Mouse (Mus musculus) macrophage (primary cell): ENCODE results near the gene Gm17387. TPM values are rescaled to one million over a fixed set of nuclear protein-coding genes. Genes with fewer than 3 reads are reported as not detected.

Experiments
- H3K27ac ChIP-seq: fragments of 350-480 bp; formaldehyde crosslinking; 2 replicates; pipeline ENCODE4 v1.9.0; 2021
- H3K36me3 ChIP-seq: fragments of 350-480 bp; formaldehyde crosslinking; 2 replicates; pipeline ENCODE4 v1.9.0; 2021; ENCODE audit errors: inconsistent target
- H3K4me3 ChIP-seq: fragments of 350-480 bp; formaldehyde crosslinking; 2 replicates; pipeline ENCODE4 v1.9.0; 2021; ENCODE audit errors: inconsistent target
- H3K79me2 ChIP-seq: fragments of 350-480 bp; formaldehyde crosslinking; 2 replicates; pipeline ENCODE4 v1.9.0; 2021; ENCODE audit errors: inconsistent target
- WGBS: methylation state at CpG from one replicate; pipeline ENCODE4 v1.1.7; 2026; ENCODE audit warnings: inconsistent platforms; ENCODE audit not compliant: missing documents; 5-methylcytosine and 5-hydroxymethylcytosine counted together
- polyA plus RNA-seq: library from polyadenylated mRNA; stranded (reverse); fragments of 250-400 nt; gene quantifications from 3 replicates; pipeline ENCODE4 v1.2.4, GENCODE M21; 2018; ENCODE audit warnings: inconsistent platforms
- total RNA-seq, 78 experiments: library from RNA; depleted of rRNA; stranded (reverse); fragments of 250-400 nt; gene quantifications; 1 replicate in 9 of 78; 2 replicates in 24 of 78; 3 replicates in 43 of 78; 4 replicates in 2 of 78; pipeline ENCODE4 v1.2.4; 2018; ENCODE audit warnings: inconsistent platforms in 56 of 78

The Gm17387 gene
- not detected for total RNA-seq (2018; cell fraction: chromatin; rRNA removed)
- not detected for total RNA-seq (2018; cell fraction: cytosol; rRNA removed)
- not detected for total RNA-seq (2018; cell fraction: nucleus; rRNA removed)
- not detected in 3 replicates for polyA plus RNA-seq

GRCm38 (mm10) chr7:141028831-141029230 is at the start of gene Gm17387:
Gm17387 (plus strand) TSS chr7:141029131.
- H3K79me2 ChIP-seq = no peaks in the 10 kb centered on the region
- no peak within 1 kb of the TSS for H3K4me3 ChIP-seq
- WGBS = 100% methylated on average over 2 of the region's 2 CpGs

GRCm38 (mm10) chr7:140981704-140982103 is 47.2 kb upstream of the Gm17387 start:
- Histone ChIP-seq H3K79me2 (no peaks in the 10 kb centered on the region), H3K36me3 (no peaks in the 10 kb centered on the region), H3K4me3 (no peak overlapping the region), H3K27ac (peak overlapping the region; percentile 37)
- 15% methylated on average over 7 of the region's 8 CpGs for WGBS

More at GRCm38 (mm10) chr7:141028831-141029230, at the start of gene Gm17387:
- H3K27ac ChIP-seq = no peak within 1 kb of the TSS
- H3K36me3 ChIP-seq = no peaks in the 10 kb centered on the region

GRCm38 (mm10) chr7:140982971-140983370 is 46.0 kb upstream of the Gm17387 start:
- Histone ChIP-seq H3K79me2 (no peaks in the 10 kb centered on the region), H3K4me3 (no peak overlapping the region), H3K36me3 (no peaks in the 10 kb centered on the region), H3K27ac (no peak overlapping the region)
- 93% methylated on average over 5 of the region's 7 CpGs for WGBS

- no peak overlapping the region for H3K4me3 ChIP-seq
- no peaks in the 10 kb centered on the region for H3K36me3 ChIP-seq
- H3K79me2 ChIP-seq = no peaks in the 10 kb centered on the region
- WGBS = 43% methylated on average over 17 of the region's 17 CpGs
- no peak overlapping the region for H3K27ac ChIP-seq
Measured at GRCm38 (mm10) chr7:140987182-140988138, 41.5 kb upstream of the Gm17387 start.

GRCm38 (mm10) chr7:140989022-140989421 is 39.9 kb upstream of the Gm17387 start:
- no peaks in the 10 kb centered on the region for H3K79me2 ChIP-seq
- no peak overlapping the region for H3K27ac ChIP-seq
- H3K36me3 ChIP-seq = no peaks in the 10 kb centered on the region
- H3K4me3 ChIP-seq = no peak overlapping the region
- WGBS = 92% methylated on average over 4 of the region's 4 CpGs

- Histone ChIP-seq H3K36me3 (no peaks in the 10 kb centered on the region), H3K4me3 (no peak overlapping the region), H3K79me2 (no peaks in the 10 kb centered on the region), H3K27ac (0 out of 2 replicates have a peak overlapping the region, but pooled peaks have one; percentile 19)
- 15% methylated on average over 6 of the region's 6 CpGs for WGBS
Measured at GRCm38 (mm10) chr7:140990185-140990584, 38.7 kb upstream of the Gm17387 start.

GRCm38 (mm10) chr7:140990622-140991021 is 38.3 kb upstream of the Gm17387 start:
- Histone ChIP-seq H3K36me3 (no peaks in the 10 kb centered on the region), H3K4me3 (no peak overlapping the region), H3K27ac (peak overlapping the region; percentile 19; the same call in 1 of the 2 replicates), H3K79me2 (no peaks in the 10 kb centered on the region)
- WGBS = 19% methylated on average over 5 of the region's 5 CpGs

GRCm38 (mm10) chr7:140991117-140991689 is 37.7 kb upstream of the Gm17387 start:
- 34% methylated on average over 13 of the region's 14 CpGs for WGBS
- no peak overlapping the region for H3K4me3 ChIP-seq

GRCm38 (mm10) chr7:140997817-140998216 is 31.1 kb upstream of the Gm17387 start:
- H3K4me3 ChIP-seq = no peak overlapping the region
- WGBS = 0% methylated on average over 1 of the region's 1 CpGs
- H3K36me3 ChIP-seq = no peaks in the 10 kb centered on the region
- peak overlapping the region; percentile 77 for H3K27ac ChIP-seq
- no peaks in the 10 kb centered on the region for H3K79me2 ChIP-seq

More at GRCm38 (mm10) chr7:140991117-140991689, 37.7 kb upstream of the Gm17387 start:
- H3K27ac ChIP-seq = peak overlapping the region; percentile 19; the same call in 1 of the 2 replicates
- no peaks in the 10 kb centered on the region for H3K36me3 ChIP-seq
- H3K79me2 ChIP-seq = no peaks in the 10 kb centered on the region

- no peaks in the 10 kb centered on the region for H3K36me3 ChIP-seq
- WGBS = under 1% methylated on average over 11 of the region's 11 CpGs
- no peaks in the 10 kb centered on the region for H3K79me2 ChIP-seq
- peak overlapping the region; percentile 77 for H3K27ac ChIP-seq
- H3K4me3 ChIP-seq = peak overlapping the region; percentile 25; the same call in 1 of the 2 replicates
Measured at GRCm38 (mm10) chr7:140998853-140999700, 29.9 kb upstream of the Gm17387 start.

GRCm38 (mm10) chr7:141000881-141001708 is 27.8 kb upstream of the Gm17387 start:
- no peak overlapping the region for H3K4me3 ChIP-seq
- no peaks in the 10 kb centered on the region for H3K36me3 ChIP-seq
- no peaks in the 10 kb centered on the region for H3K79me2 ChIP-seq
- WGBS = 86% methylated on average over 15 of the region's 15 CpGs
- no peak overlapping the region for H3K27ac ChIP-seq

- WGBS = 89% methylated on average over 5 of the region's 5 CpGs
- Histone ChIP-seq H3K27ac (no peak overlapping the region), H3K36me3 (no peaks in the 10 kb centered on the region)
Measured at GRCm38 (mm10) chr7:141003248-141004010, 25.5 kb upstream of the Gm17387 start.

GRCm38 (mm10) chr7:141006446-141006845 is 22.5 kb upstream of the Gm17387 start:
- WGBS = 42% methylated on average over 6 of the region's 6 CpGs
- Histone ChIP-seq H3K79me2 (peaks cover 24% of the 10 kb centered on the region), H3K36me3 (no peaks in the 10 kb centered on the region), H3K4me3 (no peak overlapping the region), H3K27ac (no peak overlapping the region)

More at GRCm38 (mm10) chr7:141003248-141004010, 25.5 kb upstream of the Gm17387 start:
- Histone ChIP-seq H3K4me3 (no peak overlapping the region), H3K79me2 (no peaks in the 10 kb centered on the region)
